Mouse (Mus musculus): ENCODE data around the gene Slc3a1. TPM values are rescaled to one million over a fixed set of nuclear protein-coding genes. Genes with fewer than 3 reads are reported as not detected.

Gene Slc3a1
- polyA plus RNA-seq, 1 experiment from 2014 or later = 1.0 TPM

DNA sequence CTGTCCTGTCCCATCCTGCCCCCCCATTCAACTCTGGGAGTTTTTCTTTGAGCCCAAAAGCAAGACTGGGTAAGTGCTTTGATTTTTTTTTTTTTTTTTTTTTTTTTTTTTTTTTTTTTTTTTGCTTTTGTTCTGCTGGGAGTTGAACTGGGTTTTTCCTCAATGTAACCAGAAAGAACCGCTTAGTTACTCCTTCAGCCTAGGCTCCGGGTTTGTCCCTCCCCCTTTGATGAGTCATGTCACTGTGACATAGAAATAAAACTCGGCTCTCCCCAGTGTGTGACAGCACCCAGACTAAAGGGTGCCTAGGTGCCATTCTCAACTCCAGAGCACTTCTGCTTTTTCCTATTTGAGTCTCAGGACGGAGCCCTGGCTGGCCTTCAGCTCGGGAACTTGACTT lies 9.4 kb upstream of the Slc3a1 start:
- H3K9ac ChIP-seq (ENCODE audit: low read length) = no peak overlapping the region
- WGBS = 71% methylated on average over 5 of the region's 5 CpGs
- no peaks in the 10 kb centered on the region for H3K27me3 ChIP-seq (ENCODE audit: control insufficient read depth, insufficient read depth, low read length)
- H3K36me3 ChIP-seq (ENCODE audit: control insufficient read depth, insufficient read depth, low read length) = no peaks in the 10 kb centered on the region
- H3K27ac ChIP-seq (replicated peaks) = no peak overlapping the region
- no peak overlapping the region for H3K4me2 ChIP-seq (replicated peaks; ENCODE audit: low read depth)
- no peak overlapping the region for H3K4me3 ChIP-seq (ENCODE audit: low read depth, low read length)
- ATAC-seq (ENCODE audit: low FRiP score, low TSS enrichment) = peak; percentile 41; the same call in 1 of the 2 replicates
- no peaks in the 10 kb centered on the region for H3K4me1 ChIP-seq (replicated peaks; ENCODE audit: control insufficient read depth, insufficient read depth)
- no peaks in the 10 kb centered on the region for H3K9me3 ChIP-seq (ENCODE audit: control insufficient read depth, low read length)
- no peak for DNase-seq (ENCODE audit: low spot score)
- no peak for TF ChIP-seq EP300 (optimal IDR thresholded peaks at IDR 0.05)

DNA sequence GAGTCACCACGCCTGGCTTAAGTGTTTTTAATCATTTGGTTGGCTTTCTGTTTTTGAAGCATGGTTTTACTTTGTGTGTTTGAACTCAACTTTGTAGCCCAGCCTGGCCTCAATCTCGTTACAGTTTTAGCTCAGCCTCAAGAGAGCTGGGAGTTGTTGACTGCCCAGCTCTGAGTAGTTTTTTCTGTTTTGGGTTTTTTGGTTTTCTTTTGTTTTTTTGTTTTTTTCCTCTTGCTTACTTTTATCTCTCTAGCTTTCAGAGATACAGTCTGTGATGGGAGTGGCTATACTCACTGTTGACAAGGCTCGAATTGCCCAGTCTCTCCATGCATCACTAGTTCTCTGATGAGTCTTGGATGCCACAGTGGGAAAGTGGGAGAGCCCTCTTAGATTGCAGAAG lies 7.8 kb upstream of the Slc3a1 start:
- no peaks in the 10 kb centered on the region for H3K9me3 ChIP-seq (ENCODE audit: control insufficient read depth, low read length)
- H3K9ac ChIP-seq (ENCODE audit: low read length) = no peak overlapping the region
- DNase-seq (ENCODE audit: low spot score) = no peak
- no peak for TF ChIP-seq CTCF (IDR thresholded peaks at IDR 0.05; ENCODE audit: low read depth)
- WGBS = 87% methylated on average over 3 of the region's 3 CpGs
- H3K4me2 ChIP-seq (replicated peaks; ENCODE audit: low read depth) = no peak overlapping the region
- H3K27me3 ChIP-seq (ENCODE audit: control insufficient read depth, insufficient read depth, low read length) = no peaks in the 10 kb centered on the region
- H3K36me3 ChIP-seq (ENCODE audit: control insufficient read depth, insufficient read depth, low read length) = no peaks in the 10 kb centered on the region
- H3K27ac ChIP-seq (replicated peaks) = no peak overlapping the region
- no peaks in the 10 kb centered on the region for H3K4me1 ChIP-seq (replicated peaks; ENCODE audit: control insufficient read depth, insufficient read depth)
- ATAC-seq (ENCODE audit: low FRiP score, low TSS enrichment) = no peak
- no peak overlapping the region for H3K4me3 ChIP-seq (ENCODE audit: low read depth, low read length)

DNA sequence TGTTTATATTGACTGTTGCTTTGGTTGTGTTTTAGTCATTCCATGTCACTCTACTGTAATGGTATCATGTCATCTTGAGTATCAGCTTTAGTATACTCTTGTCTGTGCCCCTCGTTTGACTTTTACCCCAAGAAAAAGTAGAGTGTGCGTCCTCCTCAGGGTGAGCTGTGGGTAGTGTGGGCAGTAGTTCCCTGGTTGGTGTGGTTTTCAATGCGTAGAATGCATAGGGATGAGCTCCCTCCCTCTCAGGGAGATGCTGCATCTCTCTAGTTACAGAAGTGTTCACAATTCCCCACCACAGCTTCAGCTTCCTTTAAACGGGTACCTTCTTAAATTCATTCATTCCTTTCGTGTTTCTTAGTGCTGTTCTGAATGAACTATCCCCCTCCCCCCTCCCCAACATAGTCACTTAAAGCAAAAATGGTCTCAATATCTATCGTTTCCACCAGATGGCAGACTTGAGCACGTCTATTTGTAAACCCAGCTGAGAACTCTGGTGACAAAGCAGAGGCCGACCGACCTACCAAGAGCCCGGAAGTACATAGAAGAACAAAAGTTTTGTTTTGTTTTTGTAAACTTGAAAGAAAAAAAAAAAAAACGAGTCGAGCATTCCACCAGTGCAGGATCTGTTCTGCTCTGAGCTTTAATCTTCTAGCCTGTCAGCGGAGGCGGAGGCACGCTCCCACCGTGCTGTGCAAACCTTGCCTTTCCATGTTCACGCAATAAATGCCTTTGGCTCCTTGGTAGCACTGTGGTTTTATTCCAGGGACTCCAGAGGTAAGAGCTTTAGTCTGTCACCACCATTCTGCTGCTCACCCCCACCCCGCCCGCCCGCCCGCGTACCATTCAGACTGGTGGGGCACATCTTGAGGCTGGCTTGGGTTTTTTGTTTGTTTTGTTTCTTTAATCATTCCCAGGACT lies 4.7 kb upstream of the Slc3a1 start:
- TF ChIP-seq CTCF (IDR thresholded peaks at IDR 0.05; ENCODE audit: low read depth) (peak; percentile 78), EP300 (optimal IDR thresholded peaks at IDR 0.05) (no peak)
- ATAC-seq (ENCODE audit: low FRiP score, low TSS enrichment) = peak; percentile 58

DNA sequence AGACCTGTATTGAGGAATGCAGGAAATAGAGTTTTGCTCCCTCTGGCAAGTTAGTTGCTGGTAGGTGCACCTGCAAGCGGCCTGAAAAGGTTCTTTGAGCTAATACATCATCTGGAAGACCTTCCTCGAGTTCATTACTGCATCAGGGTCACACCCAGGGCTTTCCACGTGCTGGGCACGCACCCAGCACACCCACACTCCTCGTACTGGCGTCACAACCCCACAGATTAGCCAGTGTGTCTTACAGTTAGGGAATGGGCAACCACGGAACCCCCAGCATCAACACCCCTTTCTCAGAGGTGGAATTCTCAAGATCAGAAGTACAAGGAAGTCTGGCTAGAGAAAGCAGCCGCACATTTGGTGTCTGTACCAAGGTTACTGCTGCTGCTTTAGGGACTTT lies 3.9 kb upstream of the Slc3a1 start:
- ATAC-seq (ENCODE audit: low FRiP score, low TSS enrichment) = peak; percentile 51
- no peak overlapping the region for H3K9ac ChIP-seq (ENCODE audit: low read length)
- H3K4me1 ChIP-seq (replicated peaks; ENCODE audit: control insufficient read depth, insufficient read depth) = no peaks in the 10 kb centered on the region
- WGBS = 58% methylated on average over 8 of the region's 8 CpGs
- no peak overlapping the region for H3K4me2 ChIP-seq (replicated peaks; ENCODE audit: low read depth)
- H3K4me3 ChIP-seq (ENCODE audit: low read depth, low read length) = no peak overlapping the region
- DNase-seq (ENCODE audit: low spot score) = peak; percentile 69
- TF ChIP-seq CTCF (IDR thresholded peaks at IDR 0.05; ENCODE audit: low read depth) = no peak
- no peak for TF ChIP-seq EP300 (optimal IDR thresholded peaks at IDR 0.05)
- peak overlapping the region; percentile 69; the same call in 1 of the 2 replicates for H3K27ac ChIP-seq (replicated peaks)
- no peaks in the 10 kb centered on the region for H3K36me3 ChIP-seq (ENCODE audit: control insufficient read depth, insufficient read depth, low read length)
- H3K27me3 ChIP-seq (ENCODE audit: control insufficient read depth, insufficient read depth, low read length) = no peaks in the 10 kb centered on the region
- no peaks in the 10 kb centered on the region for H3K9me3 ChIP-seq (ENCODE audit: control insufficient read depth, low read length)

More for the DNA sequence above, 4.7 kb upstream of the Slc3a1 start:
- no peak overlapping the region for H3K9ac ChIP-seq (ENCODE audit: low read length)
- peak; percentile 62 for DNase-seq (ENCODE audit: low spot score)
- no peak overlapping the region for H3K4me3 ChIP-seq (ENCODE audit: low read depth, low read length)
- H3K27ac ChIP-seq (replicated peaks) = peak overlapping the region; percentile 41
- no peaks in the 10 kb centered on the region for H3K4me1 ChIP-seq (replicated peaks; ENCODE audit: control insufficient read depth, insufficient read depth)
- H3K36me3 ChIP-seq (ENCODE audit: control insufficient read depth, insufficient read depth, low read length) = no peaks in the 10 kb centered on the region
- peak overlapping the region; percentile 28; the same call in 1 of the 2 replicates for H3K4me2 ChIP-seq (replicated peaks; ENCODE audit: low read depth)
- 48% methylated on average over 22 of the region's 22 CpGs for WGBS
- no peaks in the 10 kb centered on the region for H3K27me3 ChIP-seq (ENCODE audit: control insufficient read depth, insufficient read depth, low read length)
- H3K9me3 ChIP-seq (ENCODE audit: control insufficient read depth, low read length) = no peaks in the 10 kb centered on the region

DNA sequence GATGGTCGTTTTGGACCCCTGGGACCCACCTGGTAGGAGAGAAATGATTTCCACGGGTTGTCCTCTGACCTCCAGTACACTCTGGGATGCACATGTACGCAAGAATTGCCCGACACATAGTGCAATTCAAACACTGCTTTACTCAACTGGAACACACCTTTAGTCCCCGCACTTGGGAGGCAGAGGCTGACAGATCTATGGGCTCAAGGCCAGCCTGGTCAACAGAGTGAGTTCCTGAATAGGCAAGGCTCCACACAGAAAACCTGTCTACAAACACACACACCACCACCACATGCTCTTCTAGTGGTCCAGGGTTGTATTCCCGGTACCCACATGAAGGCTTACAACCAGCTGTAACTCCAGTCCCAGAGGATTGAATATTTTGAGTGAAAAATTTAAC lies 3.0 kb upstream of the Slc3a1 start:
- Histone ChIP-seq H3K27me3 (ENCODE audit: control insufficient read depth, insufficient read depth, low read length) (no peaks in the 10 kb centered on the region), H3K27ac (replicated peaks) (no peak overlapping the region), H3K4me1 (replicated peaks; ENCODE audit: control insufficient read depth, insufficient read depth) (no peaks in the 10 kb centered on the region), H3K4me3 (ENCODE audit: low read depth, low read length) (no peak overlapping the region), H3K9me3 (ENCODE audit: control insufficient read depth, low read length) (no peaks in the 10 kb centered on the region), H3K9ac (ENCODE audit: low read length) (no peak overlapping the region), H3K4me2 (replicated peaks; ENCODE audit: low read depth) (no peak overlapping the region), H3K36me3 (ENCODE audit: control insufficient read depth, insufficient read depth, low read length) (no peaks in the 10 kb centered on the region)
- TF ChIP-seq CTCF (IDR thresholded peaks at IDR 0.05; ENCODE audit: low read depth) (no peak), EP300 (optimal IDR thresholded peaks at IDR 0.05) (no peak)
- DNase-seq (ENCODE audit: low spot score) (peak; percentile 64), ATAC-seq (ENCODE audit: low FRiP score, low TSS enrichment) (0 out of 2 replicates have a peak, but pooled peaks have one; percentile 16)
- 77% methylated on average over 6 of the region's 6 CpGs for WGBS

GRCm38 (mm10) chr17:85026436-85026835 lies 1.7 kb upstream of the Slc3a1 start:
- Histone ChIP-seq H3K4me2 (replicated peaks; ENCODE audit: low read depth) (no peak overlapping the region), H3K36me3 (ENCODE audit: control insufficient read depth, insufficient read depth, low read length) (no peaks in the 10 kb centered on the region), H3K27ac (replicated peaks) (no peak overlapping the region), H3K9ac (ENCODE audit: low read length) (no peak overlapping the region), H3K27me3 (ENCODE audit: control insufficient read depth, insufficient read depth, low read length) (no peaks in the 10 kb centered on the region), H3K4me1 (replicated peaks; ENCODE audit: control insufficient read depth, insufficient read depth) (no peaks in the 10 kb centered on the region), H3K4me3 (ENCODE audit: low read depth, low read length) (no peak overlapping the region), H3K9me3 (ENCODE audit: control insufficient read depth, low read length) (no peaks in the 10 kb centered on the region)
- DNase-seq (ENCODE audit: low spot score) = no peak
- WGBS = 85% methylated on average over 6 of the region's 6 CpGs
- ATAC-seq (ENCODE audit: low FRiP score, low TSS enrichment) = no peak
- TF ChIP-seq CTCF (IDR thresholded peaks at IDR 0.05; ENCODE audit: low read depth) = no peak

All from stomach, postnatal 0 days (tissue).